Mouse (Mus musculus) heart, embryonic 12.5 days (tissue): ENCODE data around the gene Anxa1. TPM values are rescaled to one million over a fixed set of nuclear protein-coding genes. Genes with fewer than 3 reads are reported as not detected.

Experiments used
- ATAC-seq: fragments of 200-750 bp; cut with Nextera tagmentation; 2 replicates; pipeline ENCODE4 v1.8.0; 2017; ENCODE audit warnings: moderate TSS enrichment, moderate library complexity; ENCODE audit not compliant: insufficient number of reproducible peaks, low FRiP score
- H3K27ac ChIP-seq: fragments of 300-500 bp; sonication (generic); 2 replicates; pipeline ENCODE4 v1.5.1; 2016; ENCODE audit warnings: mild to moderate bottlenecking, moderate library complexity; ENCODE audit not compliant: poor library complexity, severe bottlenecking
- H3K27me3 ChIP-seq: fragments of 300-500 bp; sonication (generic); replicated peaks from 2 replicates; pipeline ENCODE4 v1.6.1; 2016; ENCODE audit warnings: mild to moderate bottlenecking, moderate library complexity
- H3K36me3 ChIP-seq: fragments of 300-500 bp; sonication (generic); 2 replicates; pipeline ENCODE4 v1.6.1; 2016; ENCODE audit warnings: mild to moderate bottlenecking, moderate library complexity
- H3K4me1 ChIP-seq: fragments of 300-500 bp; sonication (generic); replicated peaks from 2 replicates; pipeline ENCODE4 v1.6.1; 2016; ENCODE audit warnings: mild to moderate bottlenecking
- H3K4me2 ChIP-seq: fragments of 300-500 bp; sonication (generic); 2 replicates; pipeline ENCODE4 v1.6.1; 2016; ENCODE audit warnings: mild to moderate bottlenecking, moderate library complexity
- H3K4me3 ChIP-seq: fragments of 300-500 bp; sonication (generic); 2 replicates; pipeline ENCODE4 v1.5.1; 2016; ENCODE audit warnings: mild to moderate bottlenecking
- H3K9ac ChIP-seq: fragments of 300-500 bp; sonication (generic); 2 replicates; pipeline ENCODE4 v1.6.1; 2016; ENCODE audit warnings: mild to moderate bottlenecking, moderate library complexity
- H3K9me3 ChIP-seq: fragments of 300-500 bp; sonication (generic); replicated peaks from 2 replicates; pipeline ENCODE4 v1.6.1; 2016; ENCODE audit warnings: mild to moderate bottlenecking, moderate library complexity
- WGBS: fragments of 180-500 bp; shearing (Covaris S2); methylation state at CpG from one replicate; pipeline ENCODE4 v1.1.7; 2016; 5-methylcytosine and 5-hydroxymethylcytosine counted together
- polyA plus RNA-seq: library from polyadenylated mRNA; unstranded; fragments of >200 nt; fragmentation: Nextera tagmentation; extraction: Ambion mirVana; gene quantifications from 2 replicates; pipeline ENCODE4 v1.2.1, GENCODE M21; 2016

Gene Anxa1
- 15.8 and 17.4 TPM in 2 replicates for polyA plus RNA-seq

DNA sequence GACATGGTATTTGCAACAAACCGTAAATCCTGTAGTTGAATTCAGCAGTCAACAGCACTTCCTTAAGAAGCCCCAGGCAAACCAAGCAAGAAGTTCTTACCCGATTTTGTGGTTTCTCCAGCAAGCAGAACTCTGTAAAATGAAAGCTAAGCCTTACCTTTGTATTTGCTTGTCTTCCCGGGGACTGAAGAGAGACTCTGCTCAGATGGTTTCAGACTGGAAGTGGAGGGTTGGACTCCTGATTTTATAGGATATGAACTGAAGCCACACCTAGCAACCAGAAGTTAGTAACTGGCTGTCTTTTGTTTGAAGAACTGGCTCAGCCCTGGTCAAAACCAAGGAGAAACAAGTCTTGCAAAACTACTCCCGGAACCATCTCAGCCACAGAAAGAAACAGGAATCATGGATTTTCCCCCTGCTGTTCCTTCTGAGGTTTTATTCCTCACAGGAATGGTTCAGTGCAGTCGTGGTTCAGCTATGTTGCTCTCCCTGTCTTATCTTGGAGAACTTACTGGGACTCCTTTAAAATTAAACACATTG, at the start of gene Anxa1:
Gene Anxa1, minus strand, starts transcription at position 490 of the 540 bp plus-strand sequence.
- ATAC-seq, result no peak
- H3K4me2 ChIP-seq, result peak within 1 kb of the TSS; percentile 21; the same call in 1 of the 2 replicates
- no peaks in the 10 kb centered on the region for H3K9me3 ChIP-seq
- no peaks in the 10 kb centered on the region for H3K36me3 ChIP-seq
- no peak within 1 kb of the TSS for H3K27ac ChIP-seq
- no peak within 1 kb of the TSS for H3K4me3 ChIP-seq
- H3K27me3 ChIP-seq, result no peaks in the 10 kb centered on the region
- H3K4me1 ChIP-seq, result 0 out of 2 replicates have a peak, but pooled peaks cover 5% of the 10 kb centered on the region
- WGBS, result 49% methylated on average over 5 of the region's 5 CpGs
- no peak within 1 kb of the TSS for H3K9ac ChIP-seq

DNA sequence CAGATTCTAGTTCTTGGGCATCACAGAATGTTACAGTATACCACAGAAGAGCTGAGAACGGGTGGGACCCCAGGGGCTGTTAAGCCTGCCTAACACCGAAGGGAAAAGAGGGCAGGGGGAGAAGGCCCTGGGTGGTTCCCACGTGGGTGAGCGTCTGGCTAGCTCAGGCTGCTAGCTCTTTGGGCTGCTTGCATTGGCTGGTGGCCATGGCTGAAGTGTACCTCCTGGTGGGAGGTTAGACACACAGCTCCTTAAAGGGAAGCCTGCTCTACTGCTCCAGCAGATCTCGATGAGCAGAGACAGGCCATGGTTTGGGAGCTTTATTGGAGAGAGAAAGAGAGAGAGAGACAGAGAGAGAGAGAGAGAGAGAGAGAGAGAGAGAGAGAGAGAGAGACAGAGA, 46.3 kb upstream of the Anxa1 start:
- Histone ChIP-seq H3K4me2 (no peak overlapping the region), H3K4me1 (no peaks in the 10 kb centered on the region), H3K27me3 (no peaks in the 10 kb centered on the region), H3K9ac (no peak overlapping the region), H3K27ac (no peak overlapping the region), H3K9me3 (no peaks in the 10 kb centered on the region), H3K4me3 (no peak overlapping the region), H3K36me3 (no peaks in the 10 kb centered on the region)
- WGBS, result 48% methylated on average over 5 of the region's 5 CpGs
- ATAC-seq, result no peak

DNA sequence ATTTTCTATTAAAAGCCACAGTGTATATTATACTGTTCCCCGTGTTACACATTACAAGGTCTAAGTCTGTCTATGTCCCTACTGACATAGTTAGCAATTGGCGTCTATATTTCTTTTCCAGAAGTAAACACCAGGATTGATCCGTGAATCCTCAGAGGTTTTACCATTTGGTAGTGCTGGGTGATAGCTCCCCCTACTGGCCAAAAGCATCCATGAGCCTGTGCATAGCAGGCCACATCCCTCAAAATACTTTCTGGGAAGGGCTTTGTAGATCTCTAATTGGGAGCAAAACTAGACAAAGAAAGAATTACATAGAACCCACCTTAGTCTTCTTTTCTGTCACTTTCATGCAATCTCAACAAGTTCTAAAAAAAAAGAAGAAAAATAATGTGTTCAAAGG, 43.8 kb upstream of the Anxa1 start:
- ATAC-seq, result no peak
- no peak overlapping the region for H3K27ac ChIP-seq
- no peaks in the 10 kb centered on the region for H3K36me3 ChIP-seq
- H3K27me3 ChIP-seq, result no peaks in the 10 kb centered on the region
- 15% methylated on average over 3 of the region's 3 CpGs for WGBS
- no peaks in the 10 kb centered on the region for H3K4me1 ChIP-seq
- H3K9me3 ChIP-seq, result no peaks in the 10 kb centered on the region
- H3K4me3 ChIP-seq, result no peak overlapping the region
- no peak overlapping the region for H3K9ac ChIP-seq
- no peak overlapping the region for H3K4me2 ChIP-seq

DNA sequence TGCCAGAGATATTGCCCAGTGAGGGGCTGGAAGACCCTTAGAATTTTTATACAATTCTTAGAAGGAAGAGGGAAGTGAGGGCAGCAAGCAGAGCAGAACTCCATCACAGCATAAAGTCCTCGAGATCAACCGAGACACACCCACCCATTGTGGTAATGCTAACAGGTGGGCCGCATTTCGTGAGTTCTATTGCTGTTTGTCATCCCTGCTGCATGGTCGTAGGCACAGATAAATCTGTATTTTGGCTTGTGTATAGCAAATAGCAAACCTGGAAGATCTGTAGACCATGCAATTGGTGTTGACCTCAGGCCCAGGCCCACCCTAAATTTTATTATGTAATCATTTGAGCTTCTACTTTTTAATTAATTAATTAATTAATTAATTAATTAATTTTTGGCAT, 43.2 kb upstream of the Anxa1 start:
- no peaks in the 10 kb centered on the region for H3K9me3 ChIP-seq
- no peak overlapping the region for H3K27ac ChIP-seq
- no peak overlapping the region for H3K4me3 ChIP-seq
- H3K27me3 ChIP-seq, result no peaks in the 10 kb centered on the region
- no peaks in the 10 kb centered on the region for H3K36me3 ChIP-seq
- ATAC-seq, result no peak
- no peak overlapping the region for H3K9ac ChIP-seq
- no peaks in the 10 kb centered on the region for H3K4me1 ChIP-seq
- no peak overlapping the region for H3K4me2 ChIP-seq
- 83% methylated on average over 5 of the region's 5 CpGs for WGBS

DNA sequence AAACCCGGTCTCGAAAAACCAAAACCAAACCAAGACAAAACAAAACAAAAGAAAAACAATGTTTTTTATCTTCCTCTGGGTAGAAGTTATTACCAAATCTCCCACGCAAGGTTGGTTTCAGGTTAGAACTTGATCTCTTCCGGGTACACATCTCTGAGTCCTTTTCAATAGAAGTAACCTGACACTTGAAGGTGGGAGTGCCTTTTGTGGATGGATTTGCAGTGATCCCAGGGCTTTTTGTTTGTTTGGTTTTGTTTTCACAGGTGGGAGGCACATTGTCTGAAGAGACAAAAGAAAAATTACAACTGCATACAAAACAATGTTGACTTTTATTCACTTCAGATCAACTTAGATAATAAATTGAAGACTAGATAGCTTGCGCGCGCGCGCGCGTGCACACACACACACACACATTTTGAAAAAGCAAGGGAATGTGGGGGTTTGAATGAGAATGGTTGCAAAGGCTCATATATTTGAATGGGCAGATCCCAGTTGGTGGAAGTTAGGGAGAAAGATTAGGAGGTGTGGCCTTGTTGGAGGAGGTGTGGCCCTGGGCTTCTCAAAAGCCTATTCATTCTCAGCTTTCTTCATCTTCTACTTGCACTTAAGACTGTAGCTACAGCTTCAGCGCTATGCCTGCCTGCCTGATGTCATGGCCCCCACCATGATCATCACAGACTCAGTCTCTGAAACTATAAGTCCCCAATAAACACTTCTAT, 35.9 kb upstream of the Anxa1 start:
- H3K27me3 ChIP-seq, result no peaks in the 10 kb centered on the region
- H3K36me3 ChIP-seq, result no peaks in the 10 kb centered on the region
- no peak for ATAC-seq
- WGBS, result 58% methylated on average over 12 of the region's 12 CpGs
- no peak overlapping the region for H3K27ac ChIP-seq
- no peak overlapping the region for H3K4me3 ChIP-seq
- H3K9ac ChIP-seq, result no peak overlapping the region
- H3K4me1 ChIP-seq, result no peaks in the 10 kb centered on the region
- no peak overlapping the region for H3K4me2 ChIP-seq
- H3K9me3 ChIP-seq, result no peaks in the 10 kb centered on the region

DNA sequence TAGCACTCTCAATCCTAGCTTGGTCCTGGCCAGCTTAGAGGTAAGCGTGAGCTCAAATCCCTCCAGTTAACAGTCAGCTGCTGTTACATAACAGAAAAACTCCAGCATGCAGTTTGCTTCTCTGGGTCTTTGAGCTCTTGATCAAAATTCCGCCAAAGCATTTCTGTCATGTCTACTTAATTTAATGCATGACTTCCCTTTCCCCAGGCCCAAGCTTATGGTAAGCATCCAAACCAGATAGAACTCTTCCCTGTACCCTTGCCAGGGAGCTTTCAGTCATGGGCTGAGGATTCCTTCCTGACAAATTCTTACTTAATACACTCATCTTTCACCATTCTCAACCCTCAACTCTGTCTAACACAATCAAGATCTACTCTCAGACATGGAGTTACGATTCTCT, 20.5 kb upstream of the Anxa1 start:
- no peaks in the 10 kb centered on the region for H3K4me1 ChIP-seq
- ATAC-seq, result no peak
- WGBS, result 76% methylated on average over 3 of the region's 3 CpGs

DNA sequence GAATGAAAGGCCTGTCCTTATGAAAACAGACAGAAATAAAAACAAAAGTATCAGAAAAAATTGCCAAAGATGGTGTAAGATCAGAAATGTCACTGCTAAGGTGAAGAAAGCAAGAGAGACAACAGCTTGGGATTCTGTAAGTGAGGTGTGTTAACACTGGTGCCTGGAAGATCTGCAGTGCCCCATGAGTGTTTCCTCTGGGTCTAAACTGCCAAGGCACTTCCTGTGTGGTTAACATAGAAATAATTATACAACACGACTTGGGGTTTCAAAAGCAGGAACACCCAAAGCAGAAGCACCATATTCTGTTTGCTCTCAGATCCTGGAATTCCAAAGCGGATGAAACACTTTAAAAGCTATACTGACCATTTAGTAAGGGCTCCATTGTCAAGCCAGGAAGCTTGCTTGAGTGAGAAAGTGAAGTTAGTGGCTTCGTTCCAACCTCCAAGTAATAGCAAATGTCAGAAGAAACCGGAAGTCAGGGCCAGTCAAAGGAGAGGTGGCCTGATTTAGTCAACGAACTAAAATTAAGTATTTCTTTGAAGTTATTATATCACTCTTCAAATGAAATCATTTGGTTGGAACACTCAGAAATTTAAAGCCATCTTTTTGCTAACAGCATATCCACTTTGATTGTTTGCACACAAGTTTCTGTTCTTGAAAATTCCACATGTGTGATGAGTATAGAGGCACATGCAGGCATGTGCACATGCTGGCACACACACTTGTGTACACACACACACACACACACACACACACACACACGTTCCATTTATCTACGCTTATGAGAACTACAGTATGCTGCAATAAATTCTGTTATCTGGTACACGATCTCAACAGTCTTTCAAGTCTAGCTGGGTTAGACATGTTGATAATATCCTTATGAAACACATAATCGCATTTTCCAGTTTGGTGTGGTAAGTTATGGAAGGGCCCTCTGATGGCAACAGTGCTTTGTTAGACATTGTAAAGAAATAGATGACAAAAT, 19.1 kb upstream of the Anxa1 start:
- no peak overlapping the region for H3K4me2 ChIP-seq
- H3K9ac ChIP-seq, result no peak overlapping the region
- no peaks in the 10 kb centered on the region for H3K27me3 ChIP-seq
- no peak overlapping the region for H3K27ac ChIP-seq
- no peaks in the 10 kb centered on the region for H3K4me1 ChIP-seq
- H3K9me3 ChIP-seq, result no peaks in the 10 kb centered on the region
- no peak overlapping the region for H3K4me3 ChIP-seq
- 65% methylated on average over 9 of the region's 9 CpGs for WGBS
- no peaks in the 10 kb centered on the region for H3K36me3 ChIP-seq
- no peak for ATAC-seq

More for the DNA sequence above, 20.5 kb upstream of the Anxa1 start:
- Histone ChIP-seq H3K9me3 (no peaks in the 10 kb centered on the region), H3K27me3 (no peaks in the 10 kb centered on the region), H3K4me2 (no peak overlapping the region), H3K4me3 (no peak overlapping the region), H3K36me3 (no peaks in the 10 kb centered on the region), H3K9ac (no peak overlapping the region), H3K27ac (no peak overlapping the region)

DNA sequence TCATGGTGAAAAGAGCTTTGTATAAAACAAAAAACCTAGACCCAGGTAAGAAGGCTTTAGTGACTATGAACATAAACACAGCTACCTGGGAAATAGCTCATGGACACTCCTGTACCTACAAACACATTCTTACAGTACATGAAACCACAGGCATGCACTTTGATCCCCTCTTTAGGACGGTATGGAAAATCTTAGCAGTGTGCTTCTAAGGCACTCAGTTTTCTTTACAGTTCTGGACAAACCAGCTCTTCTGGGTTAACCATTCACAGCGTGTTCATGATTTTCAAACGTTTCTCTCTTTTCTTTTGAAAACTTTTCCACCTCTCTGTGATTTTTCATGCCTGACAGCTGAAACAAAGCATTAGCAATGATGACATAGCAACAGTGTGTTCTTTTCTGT, 15.7 kb upstream of the Anxa1 start:
- Histone ChIP-seq H3K4me3 (no peak overlapping the region), H3K36me3 (no peaks in the 10 kb centered on the region), H3K27ac (no peak overlapping the region), H3K4me1 (no peaks in the 10 kb centered on the region), H3K9ac (no peak overlapping the region), H3K4me2 (no peak overlapping the region), H3K9me3 (no peaks in the 10 kb centered on the region), H3K27me3 (no peaks in the 10 kb centered on the region)
- 53% methylated on average over 3 of the region's 3 CpGs for WGBS
- no peak for ATAC-seq

DNA sequence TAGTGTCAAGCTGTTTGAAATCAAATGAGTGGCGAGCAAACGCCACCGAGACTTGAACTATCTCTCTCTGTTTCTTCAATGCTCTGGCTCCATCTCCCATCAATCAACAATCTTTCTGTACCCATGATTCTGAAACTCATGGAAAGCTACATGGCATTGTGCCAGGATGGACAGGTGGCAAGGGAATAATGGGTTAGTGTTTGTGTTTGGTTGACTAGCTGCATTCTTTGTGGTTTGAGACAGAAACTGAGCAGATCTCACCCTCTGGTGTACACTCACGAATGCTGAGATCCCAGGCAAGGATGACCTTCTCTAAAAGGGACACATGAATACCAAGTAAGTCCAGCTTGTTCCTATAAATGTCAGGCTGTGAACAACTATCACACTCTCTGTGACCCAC, 14.3 kb upstream of the Anxa1 start:
- H3K9ac ChIP-seq, result no peak overlapping the region
- no peaks in the 10 kb centered on the region for H3K27me3 ChIP-seq
- no peaks in the 10 kb centered on the region for H3K4me1 ChIP-seq
- 77% methylated on average over 4 of the region's 4 CpGs for WGBS
- no peaks in the 10 kb centered on the region for H3K36me3 ChIP-seq
- H3K4me3 ChIP-seq, result no peak overlapping the region
- H3K4me2 ChIP-seq, result no peak overlapping the region
- no peak overlapping the region for H3K27ac ChIP-seq
- no peak for ATAC-seq
- no peaks in the 10 kb centered on the region for H3K9me3 ChIP-seq

DNA sequence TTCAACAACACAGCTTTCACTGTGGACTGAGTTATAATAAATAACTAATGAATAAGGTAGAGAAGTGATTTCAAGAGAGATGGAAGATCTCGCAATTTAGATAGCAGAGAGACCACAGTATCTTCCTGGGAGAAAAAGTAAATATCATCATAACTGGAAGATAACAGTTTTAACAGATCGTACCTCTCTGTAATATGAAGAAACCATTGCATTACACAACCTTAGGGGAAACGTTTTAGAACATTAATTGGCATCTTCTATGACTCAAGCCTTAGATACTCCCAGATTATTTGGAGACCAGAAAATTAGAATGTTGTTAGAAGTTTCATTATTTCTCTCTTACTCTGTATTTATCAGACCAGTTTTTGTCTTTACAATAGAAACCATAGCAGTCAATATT, 13.0 kb upstream of the Anxa1 start:
- Histone ChIP-seq H3K9me3 (no peaks in the 10 kb centered on the region), H3K4me1 (no peaks in the 10 kb centered on the region), H3K36me3 (no peaks in the 10 kb centered on the region), H3K27ac (no peak overlapping the region), H3K4me2 (no peak overlapping the region), H3K9ac (no peak overlapping the region), H3K27me3 (no peaks in the 10 kb centered on the region), H3K4me3 (no peak overlapping the region)
- no peak for ATAC-seq
- WGBS, result 75% methylated on average over 3 of the region's 3 CpGs

DNA sequence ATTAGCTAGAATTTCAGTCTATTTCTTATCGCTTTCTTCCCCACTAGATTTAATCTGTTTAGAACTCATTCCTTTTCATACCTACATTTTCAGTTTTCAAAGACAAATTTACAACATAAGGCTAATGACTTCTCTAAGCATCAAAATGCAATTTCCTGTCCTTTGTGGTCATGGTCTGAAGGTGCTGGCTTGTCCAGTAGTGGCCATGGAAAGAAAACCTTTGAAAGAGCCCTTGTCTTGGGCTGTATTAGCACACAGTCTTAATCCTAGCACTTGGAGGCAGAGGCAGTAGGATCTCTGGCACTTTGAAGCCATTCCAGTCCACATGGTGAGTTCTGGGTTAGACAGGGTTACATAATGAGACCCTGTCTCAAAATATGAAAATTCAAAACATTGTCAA, 12.5 kb upstream of the Anxa1 start:
- Histone ChIP-seq H3K36me3 (no peaks in the 10 kb centered on the region), H3K4me1 (no peaks in the 10 kb centered on the region), H3K9me3 (no peaks in the 10 kb centered on the region), H3K27ac (no peak overlapping the region), H3K4me3 (no peak overlapping the region), H3K27me3 (no peaks in the 10 kb centered on the region), H3K9ac (no peak overlapping the region), H3K4me2 (no peak overlapping the region)
- no peak for ATAC-seq
- 85% methylated on average over 1 of the region's 1 CpGs for WGBS
